Mouse (Mus musculus) bone marrow, adult 2 months (tissue): ENCODE results near the gene Gmds. TPM values are rescaled to one million over a fixed set of nuclear protein-coding genes. Genes with fewer than 3 reads are reported as not detected.

ENCODE experiments used
- H3K27ac ChIP-seq: fragments of 200-500 bp; 2 replicates; pipeline ENCODE4 v1.5.1; 2012; ENCODE audit warnings: low read depth, mild to moderate bottlenecking, control low read depth, inconsistent platforms, low read length; ENCODE audit not compliant: control insufficient read depth, poor library complexity, insufficient read depth
- H3K4me1 ChIP-seq: fragments of 200-500 bp; 2 replicates; pipeline ENCODE4 v1.6.1; 2011; ENCODE audit warnings: low read length; ENCODE audit not compliant: control insufficient read depth, insufficient read depth
- H3K4me3 ChIP-seq: fragments of 200-500 bp; replicated peaks from 2 replicates; pipeline ENCODE3; 2011; ENCODE audit warnings: mild to moderate bottlenecking, low read depth, low read length, control low read depth; ENCODE audit not compliant: control insufficient read depth
- CTCF ChIP-seq: fragments of 200-500 bp; IDR thresholded peaks from 2 replicates; pipeline ENCODE4 v1.5.1; 2011; ENCODE audit warnings: low read length, control low read depth; ENCODE audit not compliant: control insufficient read depth, insufficient read depth
- POLR2A ChIP-seq: fragments of 200-500 bp; IDR thresholded peaks from 2 replicates; pipeline ENCODE4 v1.6.1; 2011; ENCODE audit warnings: low read depth, mild to moderate bottlenecking, control low read depth, low read length, borderline replicate concordance; ENCODE audit not compliant: control insufficient read depth
- WGBS: fragments of 180-500 bp; shearing (Covaris S2); methylation state at CpG from one replicate; pipeline ENCODE4 v1.1.7; 2018; 5-methylcytosine and 5-hydroxymethylcytosine counted together
- polyA plus RNA-seq: library from polyadenylated mRNA; stranded (reverse); fragments of >200 nt; gene quantifications from 2 replicates; pipeline ENCODE4 v1.2.4, GENCODE M21; 2011; ENCODE audit warnings: low replicate concordance; ENCODE audit not compliant: missing spikeins, insufficient read depth, insufficient read length

Gmds gene
- polyA plus RNA-seq, 1 experiment, result 4.8 TPM

DNA sequence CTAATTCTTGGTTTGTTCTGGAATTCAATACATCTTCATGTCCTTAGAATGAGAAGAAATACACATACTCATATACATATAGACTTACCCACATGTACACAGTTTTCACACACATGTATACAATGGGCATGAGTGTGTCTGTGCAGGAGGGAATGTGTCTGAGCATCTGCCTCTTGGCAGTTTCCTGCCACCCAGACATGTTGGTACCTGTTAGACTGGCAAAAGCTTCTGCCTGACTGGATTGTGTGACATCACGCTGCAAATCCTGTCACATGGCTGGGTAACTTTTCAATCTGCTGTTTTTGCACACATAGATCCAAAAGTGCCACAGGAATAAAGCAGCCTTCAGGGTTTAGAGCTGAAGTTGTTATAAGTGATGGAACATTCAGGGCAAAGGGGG, 465.3 kb downstream of the Gmds start:
- Histone ChIP-seq H3K27ac (no peak overlapping the region), H3K4me3 (no peak overlapping the region), H3K4me1 (no peaks in the 10 kb centered on the region)
- TF ChIP-seq CTCF (no peak), POLR2A (no peak)
- 84% methylated on average over 1 of the region's 1 CpGs for WGBS

GRCm38 (mm10) chr13:31864786-31865185, 473.8 kb downstream of the Gmds start:
- Histone ChIP-seq H3K27ac (no peak overlapping the region), H3K4me3 (no peak overlapping the region), H3K4me1 (no peaks in the 10 kb centered on the region)
- no peak for TF ChIP-seq POLR2A
- TF ChIP-seq CTCF, result no peak
- 89% methylated on average over 5 of the region's 5 CpGs for WGBS

DNA sequence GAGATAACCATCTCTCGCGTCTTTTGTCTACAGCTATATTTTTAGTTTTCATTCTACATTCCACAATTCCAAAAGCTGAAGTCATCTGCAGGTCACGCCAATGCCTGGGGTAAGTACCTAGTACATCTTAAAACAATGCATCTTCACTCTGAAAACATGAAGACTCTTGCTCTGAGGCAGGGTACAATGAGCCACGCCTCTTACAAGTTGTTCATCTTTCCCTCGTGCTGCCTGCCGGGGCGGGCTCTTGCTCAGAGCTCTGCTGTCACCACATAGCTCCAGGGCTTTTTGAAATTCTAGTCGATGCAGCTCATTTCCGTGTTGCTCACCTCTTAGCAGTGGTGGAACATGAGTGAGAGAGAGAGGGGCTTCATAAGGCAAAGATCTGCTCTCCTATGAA, 475.1 kb downstream of the Gmds start:
- no peak overlapping the region for H3K4me3 ChIP-seq
- H3K27ac ChIP-seq, result no peak overlapping the region
- 75% methylated on average over 9 of the region's 9 CpGs for WGBS
- H3K4me1 ChIP-seq, result no peaks in the 10 kb centered on the region
- TF ChIP-seq POLR2A (no peak), CTCF (no peak)

- no peak for TF ChIP-seq POLR2A
- TF ChIP-seq CTCF, result no peak
- WGBS, result 75% methylated on average over 5 of the region's 5 CpGs
These were observed 478.3 kb downstream of the Gmds start for GRCm38 (mm10) chr13:31860200-31860599.

GRCm38 (mm10) chr13:31854000-31854399, 484.5 kb downstream of the Gmds start:
- Histone ChIP-seq H3K4me1 (no peaks in the 10 kb centered on the region), H3K27ac (no peak overlapping the region), H3K4me3 (no peak overlapping the region)
- TF ChIP-seq POLR2A, result no peak
- TF ChIP-seq CTCF, result no peak
- WGBS, result 79% methylated on average over 4 of the region's 4 CpGs

More at GRCm38 (mm10) chr13:31860200-31860599, 478.3 kb downstream of the Gmds start:
- no peak overlapping the region for H3K4me3 ChIP-seq
- no peaks in the 10 kb centered on the region for H3K4me1 ChIP-seq
- no peak overlapping the region for H3K27ac ChIP-seq

GRCm38 (mm10) chr13:31853564-31853963, 485.0 kb downstream of the Gmds start:
- H3K4me3 ChIP-seq, result no peak overlapping the region
- no peaks in the 10 kb centered on the region for H3K4me1 ChIP-seq
- 77% methylated on average over 2 of the region's 2 CpGs for WGBS
- H3K27ac ChIP-seq, result no peak overlapping the region
- TF ChIP-seq CTCF (no peak), POLR2A (no peak)

DNA sequence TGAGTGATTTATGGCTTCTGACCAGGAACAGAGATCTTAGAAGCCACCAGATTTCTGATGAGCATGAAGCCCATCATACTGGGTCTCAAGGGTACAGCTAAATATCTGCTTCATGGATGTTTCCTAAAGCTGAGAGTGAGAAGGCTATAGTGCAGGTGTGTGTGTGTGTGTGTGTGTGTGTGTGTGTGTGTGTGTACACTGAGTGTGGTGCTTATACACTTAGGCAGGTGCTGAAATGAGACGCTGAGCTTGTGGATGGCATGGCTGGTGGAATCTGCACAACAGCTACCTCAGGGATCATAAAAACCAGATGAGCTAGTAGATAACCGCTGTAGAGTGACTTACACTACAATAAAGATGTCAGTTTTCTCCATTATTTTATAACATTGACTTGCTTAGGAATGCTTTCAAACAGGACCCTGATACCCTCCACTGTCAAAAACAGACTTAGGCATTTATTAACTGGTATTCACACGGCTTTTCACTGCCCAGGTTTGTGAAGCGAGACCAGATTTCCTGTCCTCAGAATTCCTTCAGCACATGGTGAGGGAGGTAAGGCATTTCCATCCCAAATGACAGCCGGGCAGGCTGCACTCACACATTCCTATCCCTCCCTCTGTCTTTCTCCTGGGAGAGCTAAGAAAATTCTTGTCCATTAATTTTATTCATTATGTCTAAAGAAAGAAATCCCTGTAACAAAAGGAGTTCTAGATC, 489.1 kb downstream of the Gmds start:
- TF ChIP-seq POLR2A, result no peak
- H3K4me1 ChIP-seq, result no peaks in the 10 kb centered on the region
- H3K27ac ChIP-seq, result no peak overlapping the region
- H3K4me3 ChIP-seq, result no peak overlapping the region
- 82% methylated on average over 5 of the region's 5 CpGs for WGBS

- Histone ChIP-seq H3K27ac (no peak overlapping the region), H3K4me3 (no peak overlapping the region), H3K4me1 (no peaks in the 10 kb centered on the region)
- TF ChIP-seq CTCF (no peak), POLR2A (no peak)
- 84% methylated on average over 4 of the region's 4 CpGs for WGBS
These were observed 502.7 kb downstream of the Gmds start for GRCm38 (mm10) chr13:31835802-31836201.

DNA sequence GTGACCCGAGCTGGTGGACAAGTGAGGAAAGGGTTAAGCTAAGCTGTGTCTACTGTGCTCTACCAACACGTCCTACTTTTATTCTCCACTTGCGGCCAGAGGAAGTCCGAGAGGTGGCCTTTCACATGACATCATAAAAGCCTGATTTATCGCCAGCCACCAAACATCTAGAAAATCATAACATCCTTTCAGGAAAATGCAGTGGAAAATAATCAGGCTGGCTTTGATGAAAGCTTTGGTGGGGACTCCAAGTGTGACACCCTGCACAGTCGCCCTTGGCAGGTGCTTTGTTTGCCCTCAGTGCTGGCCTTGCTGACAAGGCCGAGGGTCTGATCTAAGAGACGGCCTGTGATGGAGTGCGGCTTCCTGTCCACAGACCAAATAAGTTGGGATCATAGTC, 508.2 kb downstream of the Gmds start:
- H3K4me3 ChIP-seq, result no peak overlapping the region
- no peak overlapping the region for H3K27ac ChIP-seq
- no peaks in the 10 kb centered on the region; the same call in 1 of the 2 replicates for H3K4me1 ChIP-seq
- TF ChIP-seq POLR2A (no peak), CTCF (no peak)
- WGBS, result 75% methylated on average over 9 of the region's 9 CpGs
